Mouse (Mus musculus): Measurements from ENCODE around the gene Il11ra1. TPM values are rescaled to one million over a fixed set of nuclear protein-coding genes. Genes with fewer than 3 reads are reported as not detected.
"Not testable (repeated sequence)": the region's sequence is repeated elsewhere in the genome, so short reads cannot be mapped to it uniquely, and the experiment has no call there.

Gene Il11ra1
- total RNA-seq, 2 experiments from 2014 or later, result 37.2 to 44.3 TPM

- no peak for DNase-seq (ENCODE audit: low spot score in 2 of 2)
These were observed 20.9 kb upstream of the Il11ra1 start for GRCm38 (mm10) chr4:41678863-41679262.

- no peak for DNase-seq (ENCODE audit: low spot score in 2 of 2)
These were observed 20.5 kb upstream of the Il11ra1 start for GRCm38 (mm10) chr4:41679291-41679690.

GRCm38 (mm10) chr4:41681176-41681575 lies 18.6 kb upstream of the Il11ra1 start:
- peak in 1 of 2 experiments; percentile 50 for DNase-seq (ENCODE audit: low spot score in 2 of 2)

GRCm38 (mm10) chr4:41681947-41682346 lies 17.8 kb upstream of the Il11ra1 start:
- DNase-seq (ENCODE audit: low spot score in 2 of 2), result no peak

- no peak for DNase-seq (ENCODE audit: low spot score in 2 of 2)
These were observed 17.0 kb upstream of the Il11ra1 start for GRCm38 (mm10) chr4:41682789-41683188.

GRCm38 (mm10) chr4:41683303-41683702 lies 16.5 kb upstream of the Il11ra1 start:
- not testable (repeated sequence) for DNase-seq (ENCODE audit: low spot score in 2 of 2)

- not testable (repeated sequence) for DNase-seq (ENCODE audit: low spot score in 2 of 2)
These were observed 15.5 kb upstream of the Il11ra1 start for GRCm38 (mm10) chr4:41684131-41684930.

GRCm38 (mm10) chr4:41684931-41685453 lies 14.8 kb upstream of the Il11ra1 start:
- not testable (repeated sequence) for DNase-seq (ENCODE audit: low spot score in 2 of 2)

- DNase-seq (ENCODE audit: low spot score in 2 of 2), result not testable (repeated sequence)
These were observed 13.8 kb upstream of the Il11ra1 start for GRCm38 (mm10) chr4:41685882-41686492.

- DNase-seq (ENCODE audit: low spot score in 2 of 2), result not testable (repeated sequence)
These were observed 11.2 kb upstream of the Il11ra1 start for GRCm38 (mm10) chr4:41688562-41688961.

- not testable (repeated sequence) for DNase-seq (ENCODE audit: low spot score in 2 of 2)
These were observed 9.8 kb upstream of the Il11ra1 start for GRCm38 (mm10) chr4:41690014-41690413.

- not testable (repeated sequence) for DNase-seq (ENCODE audit: low spot score in 2 of 2)
These were observed 6.3 kb upstream of the Il11ra1 start for GRCm38 (mm10) chr4:41693511-41693910.

GRCm38 (mm10) chr4:41695800-41696199 lies 4.0 kb upstream of the Il11ra1 start:
- DNase-seq (ENCODE audit: low spot score in 2 of 2), result not testable (repeated sequence)

- DNase-seq (ENCODE audit: low spot score in 2 of 2), result not testable (repeated sequence)
These were observed 3.3 kb upstream of the Il11ra1 start for GRCm38 (mm10) chr4:41696452-41696851.

GRCm38 (mm10) chr4:41696930-41697841 lies 2.6 kb upstream of the Il11ra1 start, which contains the start of gene Cntfr:
Gene Cntfr (minus strand): TSS chr4:41697089.
- DNase-seq (ENCODE audit: low spot score in 2 of 2), result peak; percentile 89

GRCm38 (mm10) chr4:41698421-41699016 lies 1.3 kb upstream of the Il11ra1 start:
- not testable (repeated sequence) for DNase-seq (ENCODE audit: low spot score in 2 of 2)

GRCm38 (mm10) chr4:41700224-41700623 lies 435 bp downstream of the Il11ra1 start:
- DNase-seq (ENCODE audit: low spot score in 2 of 2), result not testable (repeated sequence)

GRCm38 (mm10) chr4:41702226-41702625 lies 2.4 kb downstream of the Il11ra1 start:
- DNase-seq (ENCODE audit: low spot score in 2 of 2), result not testable (repeated sequence)

- no peak for DNase-seq (ENCODE audit: low spot score in 2 of 2)
These were observed 4.9 kb downstream of the Il11ra1 start for GRCm38 (mm10) chr4:41704651-41705050.

GRCm38 (mm10) chr4:41705922-41706754 lies 6.3 kb downstream of the Il11ra1 start:
- no peak for DNase-seq (ENCODE audit: low spot score in 2 of 2)

All from left cerebral cortex, adult 18-20 months (tissue).